Mouse (Mus musculus): ENCODE measurements around the gene Camk1d. TPM values are rescaled to one million over a fixed set of nuclear protein-coding genes. Genes with fewer than 3 reads are reported as not detected.
"Not testable (repeated sequence)": the region's sequence is repeated elsewhere in the genome, so short reads cannot be mapped to it uniquely, and the experiment has no call there.

The Camk1d gene
- total RNA-seq, 2 experiments from 2014 or later, result 3.9 to 4.8 TPM

DNA sequence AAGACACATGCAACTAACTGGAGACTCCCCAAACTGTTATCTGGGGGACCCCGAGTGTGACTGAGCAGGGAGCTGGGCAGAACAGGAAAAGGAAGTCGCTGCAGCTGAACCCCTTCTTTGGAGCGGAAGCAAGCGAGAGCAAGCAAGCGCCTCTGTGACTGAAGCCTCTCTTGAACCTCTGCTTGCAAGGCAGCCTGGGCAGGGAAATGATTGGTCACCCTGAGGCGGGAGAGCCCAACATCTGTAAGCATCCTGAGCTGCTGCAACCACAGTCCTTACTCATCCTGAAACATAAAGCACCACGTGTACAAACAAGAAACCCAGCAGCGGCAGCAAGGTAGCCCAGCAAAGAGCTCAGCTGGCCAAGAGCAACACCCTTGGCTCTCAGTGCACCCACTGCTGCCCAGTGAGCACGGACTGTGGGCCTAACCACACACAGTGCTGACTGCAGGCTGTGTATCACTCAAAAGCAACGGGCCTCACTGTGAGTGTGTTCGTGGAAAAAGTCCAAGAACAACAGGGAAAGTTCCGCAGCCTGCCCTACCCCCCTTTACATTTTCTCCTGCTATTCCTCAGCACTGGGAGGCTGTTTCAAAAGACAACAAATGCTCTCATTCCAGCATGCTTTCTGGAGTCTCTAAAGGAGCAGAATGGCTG, 100.5 kb downstream of the Camk1d start:
- DNase-seq, result peak; percentile 37 to 47

GRCm38 (mm10) chr2:5611601-5612000, 102.7 kb downstream of the Camk1d start:
- no peak for DNase-seq

- DNase-seq, result no peak
These were observed 103.8 kb downstream of the Camk1d start for GRCm38 (mm10) chr2:5610521-5610920.

- DNase-seq, result no peak
These were observed 106.1 kb downstream of the Camk1d start for GRCm38 (mm10) chr2:5607920-5608841.

GRCm38 (mm10) chr2:5605849-5606248, 108.5 kb downstream of the Camk1d start:
- no peak for DNase-seq

DNA sequence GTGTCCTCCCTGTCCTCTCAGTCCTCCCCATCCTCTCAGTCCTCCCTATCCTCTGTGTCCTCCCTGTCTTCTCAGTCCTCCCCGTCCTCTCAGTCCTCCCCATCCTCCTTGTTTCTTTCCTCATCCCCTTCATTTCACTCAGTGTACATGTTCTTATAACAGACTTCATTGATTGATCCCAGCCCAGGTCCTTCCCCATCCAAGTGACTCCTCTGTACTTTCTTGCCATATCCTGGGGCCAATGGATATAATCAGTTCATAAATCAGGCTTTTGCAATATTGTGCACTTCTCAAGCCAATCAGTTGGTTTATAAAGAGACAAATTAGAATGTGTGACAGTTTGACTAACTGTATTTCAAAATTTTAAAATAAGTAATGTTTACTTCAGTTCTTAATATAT, 112.3 kb downstream of the Camk1d start:
- no peak for DNase-seq

DNA sequence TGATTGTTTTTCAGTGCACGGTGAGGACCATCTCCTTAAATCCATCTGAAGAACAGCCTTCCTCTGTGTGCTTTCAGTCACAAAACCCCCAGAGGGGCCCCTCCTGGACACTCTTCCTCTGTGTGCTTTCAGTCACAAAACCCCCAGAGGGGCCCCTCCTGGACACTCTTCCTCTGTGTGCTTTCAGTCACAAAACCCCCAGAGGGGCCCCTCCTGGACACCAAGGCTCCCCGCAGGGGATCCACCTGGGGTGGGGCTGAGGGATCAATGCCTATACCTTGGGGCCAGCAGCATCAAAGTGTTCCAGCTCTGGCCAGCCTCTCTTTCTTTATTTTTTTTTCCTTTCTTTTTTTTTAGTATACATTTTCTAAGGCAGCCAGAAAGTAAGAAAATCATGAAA, 113.1 kb downstream of the Camk1d start:
- DNase-seq, result not testable (repeated sequence)

GRCm38 (mm10) chr2:5600183-5600962, 113.9 kb downstream of the Camk1d start:
- DNase-seq, result no peak

GRCm38 (mm10) chr2:5599713-5600112, 114.6 kb downstream of the Camk1d start:
- DNase-seq, result no peak

DNA sequence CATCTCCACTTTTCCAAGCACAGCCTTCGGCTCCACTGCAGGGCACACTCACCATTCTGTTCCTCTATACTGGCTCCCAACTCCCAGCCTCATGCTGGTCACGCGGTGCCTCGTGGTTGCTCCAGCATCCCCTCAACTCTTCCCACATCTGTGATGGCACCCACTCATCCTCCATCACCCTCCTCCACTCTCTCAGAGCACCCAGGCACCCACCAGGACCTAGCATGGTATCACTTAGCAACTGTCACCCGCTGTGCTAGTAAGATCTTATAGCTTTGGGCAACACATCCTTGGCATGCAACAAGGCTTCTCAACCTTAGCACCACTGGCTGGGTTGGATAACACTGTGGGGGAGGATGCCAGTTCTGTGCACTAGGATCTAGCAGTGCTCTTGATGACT, 115.8 kb downstream of the Camk1d start:
- no peak for DNase-seq

GRCm38 (mm10) chr2:5596882-5597281, 117.4 kb downstream of the Camk1d start:
- DNase-seq, result no peak

DNA sequence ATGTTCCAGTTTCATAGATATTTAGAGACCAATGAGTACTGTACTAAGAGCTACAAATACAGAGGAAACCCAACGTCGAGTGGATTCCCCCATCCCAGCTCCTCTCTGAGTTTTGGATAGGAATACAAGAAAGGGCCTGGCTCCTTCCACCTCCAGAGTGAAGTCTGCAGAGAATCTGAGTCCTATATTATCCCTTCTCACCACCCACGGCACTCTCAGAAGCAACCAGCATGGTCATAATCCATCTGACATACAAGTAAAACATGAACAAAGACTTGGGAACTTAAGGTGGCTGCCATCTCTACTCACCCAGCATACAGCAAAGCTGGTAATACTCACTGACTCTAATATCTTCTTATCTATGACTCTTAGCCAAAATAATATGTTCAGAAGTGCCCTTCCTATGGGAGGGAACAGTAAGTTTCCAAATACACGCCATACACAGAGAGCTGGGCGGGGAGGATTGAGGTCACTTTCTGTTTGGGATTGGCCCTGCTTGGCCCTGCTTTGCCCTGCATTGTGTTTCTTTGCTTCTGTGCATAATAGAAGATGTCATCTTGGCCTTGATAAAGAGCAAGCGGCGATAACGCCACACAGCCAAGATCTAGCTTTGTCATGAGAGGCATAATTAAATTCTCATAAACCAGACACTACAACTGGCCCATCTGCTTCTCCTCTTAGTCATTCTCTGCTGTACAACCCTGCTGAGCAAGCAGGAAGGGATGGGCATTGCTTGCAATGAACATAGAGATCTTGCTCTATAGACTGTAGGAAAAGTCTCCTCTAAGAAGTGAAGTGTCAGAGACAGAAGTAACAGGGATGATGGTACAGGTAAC, 118.7 kb downstream of the Camk1d start:
- DNase-seq, result no peak

GRCm38 (mm10) chr2:5592461-5593136, 121.7 kb downstream of the Camk1d start:
- DNase-seq, result no peak

DNA sequence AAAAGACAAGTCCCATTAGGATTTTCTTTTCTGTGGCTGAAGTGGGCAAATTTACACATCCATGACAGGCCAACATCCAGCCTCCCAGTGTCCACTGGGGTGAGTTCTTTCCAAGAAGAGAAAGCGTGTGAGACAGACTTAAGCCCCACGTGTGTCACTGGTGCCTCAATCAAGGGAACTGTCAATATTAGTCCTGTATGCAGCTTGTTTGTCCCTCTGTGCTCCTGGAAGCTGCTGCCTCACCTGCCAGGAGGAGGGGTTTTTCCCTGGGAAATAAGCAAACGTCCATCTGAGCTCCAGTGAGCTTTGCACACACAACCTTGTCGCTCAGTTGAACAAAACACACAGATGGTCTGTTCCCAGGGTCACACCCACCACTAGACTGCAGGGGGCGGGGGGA, 124.2 kb downstream of the Camk1d start:
- DNase-seq, result no peak

DNA sequence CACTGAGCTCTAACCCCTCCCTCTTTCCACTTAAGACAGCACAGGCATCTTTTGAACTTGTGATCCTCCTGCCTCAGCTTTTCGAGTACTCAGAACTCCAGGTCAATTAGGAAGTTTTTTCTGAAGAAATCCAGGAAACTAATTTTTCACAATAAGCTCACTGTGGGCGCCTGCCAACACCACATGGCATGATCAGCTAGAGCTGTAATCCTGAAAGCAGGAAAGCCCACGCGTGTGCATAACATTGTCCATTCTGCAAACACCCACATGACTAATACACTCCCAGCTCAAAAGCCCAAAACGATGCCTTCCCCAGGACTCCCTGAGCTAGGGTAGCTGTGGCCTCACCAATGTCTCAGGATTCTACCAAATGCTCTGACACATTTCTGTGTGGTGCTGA, 125.2 kb downstream of the Camk1d start:
- no peak for DNase-seq

GRCm38 (mm10) chr2:5588329-5588982, 125.9 kb downstream of the Camk1d start:
- no peak for DNase-seq

- DNase-seq, result no peak
These were observed 129.8 kb downstream of the Camk1d start for GRCm38 (mm10) chr2:5584318-5585027.

DNA sequence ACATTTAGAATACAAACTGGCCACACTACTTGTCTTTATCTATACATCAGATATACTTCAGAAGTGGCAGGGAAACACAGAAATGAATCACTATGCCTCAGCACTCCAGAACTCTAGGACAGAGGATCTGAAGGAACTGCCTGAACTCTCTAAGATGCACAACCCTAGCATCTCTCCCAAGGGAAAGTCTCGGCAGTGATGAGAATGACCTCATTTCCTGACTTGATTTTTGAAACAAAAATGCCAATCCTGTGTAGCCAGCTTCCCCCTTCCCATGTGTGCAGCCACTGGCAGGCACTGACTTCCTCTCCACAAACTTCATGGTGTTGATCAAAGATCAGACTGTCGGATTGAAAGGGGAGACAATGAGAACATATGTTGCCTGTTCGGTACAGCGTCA, 134.9 kb downstream of the Camk1d start:
- DNase-seq, result peak; percentile 19 to 33

- peak; percentile 19 to 30 for DNase-seq
These were observed 136.8 kb downstream of the Camk1d start for GRCm38 (mm10) chr2:5577399-5578129.

All from heart, adult 18-20 months (tissue).